Mouse (Mus musculus): ENCODE results near the gene Cd244a. TPM values are rescaled to one million over a fixed set of nuclear protein-coding genes. Genes with fewer than 3 reads are reported as not detected.

The Cd244a gene
- polyA plus RNA-seq, 1 experiment: 0.16 TPM

DNA sequence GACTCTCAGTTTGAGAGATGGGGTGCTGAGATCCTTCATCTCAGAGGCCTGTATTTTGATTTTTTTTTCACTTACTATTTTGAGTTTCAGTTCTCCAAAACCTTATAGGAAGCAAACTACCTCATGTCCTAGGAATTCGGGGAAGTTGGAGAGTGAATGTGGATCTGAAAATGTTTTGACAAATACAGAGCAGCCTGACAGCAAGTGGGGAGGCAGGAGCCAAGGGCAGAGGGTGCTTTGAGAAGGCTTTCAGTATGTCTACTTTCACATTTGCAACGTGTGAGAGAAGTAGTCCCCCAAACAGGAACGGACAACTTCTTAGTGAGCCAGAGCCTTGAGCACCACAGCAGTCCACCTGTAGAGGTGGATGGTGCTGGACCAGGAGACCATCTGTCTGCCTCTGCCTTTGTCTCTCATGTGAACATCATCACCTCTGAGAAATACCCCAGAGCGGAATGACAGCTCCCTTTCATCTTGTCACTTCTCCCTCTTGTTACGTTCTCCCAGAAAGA, 87.5 kb downstream of the Cd244a start:
- no peak for TF ChIP-seq POLR2A (IDR thresholded peaks at IDR 0.05; ENCODE audit: control insufficient read depth, low read depth, low read length)
- no peak for TF ChIP-seq CTCF (IDR thresholded peaks at IDR 0.05; ENCODE audit: control insufficient read depth, insufficient read depth, insufficient replicate concordance, low read depth, low read length)
- Histone ChIP-seq H3K4me1 (ENCODE audit: control insufficient read depth, insufficient read depth, low read length) (no peaks in the 10 kb centered on the region), H3K36me3 (ENCODE audit: control insufficient read depth, insufficient read depth, low read length) (no peaks in the 10 kb centered on the region; the same call in 1 of the 2 replicates), H3K27me3 (ENCODE audit: control insufficient read depth, insufficient read depth, low read length) (no peaks in the 10 kb centered on the region), H3K4me3 (ENCODE audit: control insufficient read depth, low read depth, low read length) (no peak overlapping the region), H3K27ac (ENCODE audit: control insufficient read depth, insufficient read depth, low read depth, low read length) (no peak overlapping the region)

GRCm38 (mm10) chr1:171647716-171648115, 88.7 kb downstream of the Cd244a start:
- Histone ChIP-seq H3K4me1 (ENCODE audit: control insufficient read depth, insufficient read depth, low read length) (peaks cover 2% of the 10 kb centered on the region), H3K36me3 (ENCODE audit: control insufficient read depth, insufficient read depth, low read length) (no peaks in the 10 kb centered on the region; the same call in 1 of the 2 replicates), H3K27ac (ENCODE audit: control insufficient read depth, insufficient read depth, low read depth, low read length) (no peak overlapping the region), H3K4me3 (ENCODE audit: control insufficient read depth, low read depth, low read length) (no peak overlapping the region), H3K27me3 (ENCODE audit: control insufficient read depth, insufficient read depth, low read length) (no peaks in the 10 kb centered on the region)
- no peak for TF ChIP-seq POLR2A (IDR thresholded peaks at IDR 0.05; ENCODE audit: control insufficient read depth, low read depth, low read length)
- no peak for TF ChIP-seq CTCF (IDR thresholded peaks at IDR 0.05; ENCODE audit: control insufficient read depth, insufficient read depth, insufficient replicate concordance, low read depth, low read length)

- no peaks in the 10 kb centered on the region for H3K27me3 ChIP-seq (ENCODE audit: control insufficient read depth, insufficient read depth, low read length)
- peaks cover 3% of the 10 kb centered on the region for H3K4me1 ChIP-seq (ENCODE audit: control insufficient read depth, insufficient read depth, low read length)
- H3K36me3 ChIP-seq (ENCODE audit: control insufficient read depth, insufficient read depth, low read length): no peaks in the 10 kb centered on the region; the same call in 1 of the 2 replicates
- no peak for TF ChIP-seq POLR2A (IDR thresholded peaks at IDR 0.05; ENCODE audit: control insufficient read depth, low read depth, low read length)
- TF ChIP-seq CTCF (IDR thresholded peaks at IDR 0.05; ENCODE audit: control insufficient read depth, insufficient read depth, insufficient replicate concordance, low read depth, low read length): no peak
- H3K27ac ChIP-seq (ENCODE audit: control insufficient read depth, insufficient read depth, low read depth, low read length): no peak overlapping the region
- no peak overlapping the region for H3K4me3 ChIP-seq (ENCODE audit: control insufficient read depth, low read depth, low read length)
These were observed 89.8 kb downstream of the Cd244a start for GRCm38 (mm10) chr1:171648840-171649239.

DNA sequence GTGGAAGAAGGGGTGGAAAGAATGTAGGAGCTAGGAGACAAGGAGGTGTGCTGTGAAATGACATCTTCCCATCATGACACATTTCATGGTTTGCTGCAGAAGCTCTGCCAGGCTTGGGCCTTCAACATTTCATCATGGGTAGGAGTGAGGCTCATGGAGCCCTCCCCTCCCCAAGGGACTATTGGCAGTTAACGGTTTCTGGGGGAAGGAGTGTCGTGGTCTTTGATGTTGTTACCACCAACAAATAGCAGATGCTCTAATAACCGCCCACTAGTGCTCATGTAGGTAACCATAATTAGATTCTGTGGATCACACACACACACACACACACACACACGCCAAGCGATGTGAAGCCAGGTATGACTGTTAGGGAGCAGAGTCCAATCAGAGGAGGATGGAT, 93.7 kb downstream of the Cd244a start, which contains the start of gene Slamf7:
TSS of gene Slamf7 (minus strand) at position 302 of the 400 bp plus-strand sequence.
- TF ChIP-seq CTCF (IDR thresholded peaks at IDR 0.05; ENCODE audit: control insufficient read depth, insufficient read depth, insufficient replicate concordance, low read depth, low read length) (no peak), POLR2A (IDR thresholded peaks at IDR 0.05; ENCODE audit: control insufficient read depth, low read depth, low read length) (no peak; the same call in 1 of the 2 replicates)
- Histone ChIP-seq H3K4me1 (ENCODE audit: control insufficient read depth, insufficient read depth, low read length) (peaks cover 3% of the 10 kb centered on the region), H3K27me3 (ENCODE audit: control insufficient read depth, insufficient read depth, low read length) (no peaks in the 10 kb centered on the region)

GRCm38 (mm10) chr1:171658561-171658991, 99.6 kb downstream of the Cd244a start:
- H3K27ac ChIP-seq (ENCODE audit: control insufficient read depth, insufficient read depth, low read depth, low read length): no peak overlapping the region
- TF ChIP-seq POLR2A (IDR thresholded peaks at IDR 0.05; ENCODE audit: control insufficient read depth, low read depth, low read length) (no peak), CTCF (IDR thresholded peaks at IDR 0.05; ENCODE audit: control insufficient read depth, insufficient read depth, insufficient replicate concordance, low read depth, low read length) (no peak)
- no peaks in the 10 kb centered on the region for H3K27me3 ChIP-seq (ENCODE audit: control insufficient read depth, insufficient read depth, low read length)
- H3K36me3 ChIP-seq (ENCODE audit: control insufficient read depth, insufficient read depth, low read length): no peaks in the 10 kb centered on the region
- no peaks in the 10 kb centered on the region for H3K4me1 ChIP-seq (ENCODE audit: control insufficient read depth, insufficient read depth, low read length)
- H3K4me3 ChIP-seq (ENCODE audit: control insufficient read depth, low read depth, low read length): no peak overlapping the region

More for the DNA sequence above, 93.7 kb downstream of the Cd244a start, which contains the start of gene Slamf7:
- Histone ChIP-seq H3K36me3 (ENCODE audit: control insufficient read depth, insufficient read depth, low read length) (no peaks in the 10 kb centered on the region; the same call in 1 of the 2 replicates), H3K4me3 (ENCODE audit: control insufficient read depth, low read depth, low read length) (peak within 1 kb of the TSS; percentile 76), H3K27ac (ENCODE audit: control insufficient read depth, insufficient read depth, low read depth, low read length) (peak within 1 kb of the TSS; percentile 69; the same call in 1 of the 2 replicates)

Other genes with a start within 250 kb of the Cd244a start
- gene Dedd, start 230.0 kb upstream of the Cd244a start, polyA plus RNA-seq (2012; rRNA removed): 158 and 176 TPM in 2 replicates
- gene Nit1, start 213.5 kb upstream of the Cd244a start, polyA plus RNA-seq (2012; rRNA removed): 74.2 and 82.8 TPM in 2 replicates
- gene Pfdn2, start 213.5 kb upstream of the Cd244a start, polyA plus RNA-seq (2012; rRNA removed): 23.9 and 25.8 TPM in 2 replicates
- 10.6 and 10.9 TPM in 2 replicates for gene Klhdc9, start 198.4 kb upstream of the Cd244a start, polyA plus RNA-seq (2012; rRNA removed)
- 6.5 and 8.5 TPM in 2 replicates for gene Nectin4, start 189.1 kb upstream of the Cd244a start, polyA plus RNA-seq (2012; rRNA removed)
- gene Arhgap30, start 170.2 kb upstream of the Cd244a start, polyA plus RNA-seq (2012; rRNA removed): 8.0 and 11.5 TPM in 2 replicates
- gene Usf1, start 147.9 kb upstream of the Cd244a start, polyA plus RNA-seq (2012; rRNA removed): 24.4 and 28.8 TPM in 2 replicates
- gene Tstd1, start 140.3 kb upstream of the Cd244a start, polyA plus RNA-seq (2012; rRNA removed): 0.82 and 1.4 TPM in 2 replicates
- 20.2 and 28.6 TPM in 2 replicates for gene F11r, start 121.7 kb upstream of the Cd244a start, polyA plus RNA-seq (2012; rRNA removed)
- gene Alyref2, start 55.7 kb upstream of the Cd244a start, polyA plus RNA-seq (2012; rRNA removed): 2.2 TPM in 2 replicates
- gene Itln1, start 23.9 kb upstream of the Cd244a start, polyA plus RNA-seq (2012; rRNA removed): 0.47 and 0.59 TPM in 2 replicates
- 0.81 and 0.84 TPM in 2 replicates for gene Ly9, start 48.2 kb downstream of the Cd244a start, polyA plus RNA-seq (2012; rRNA removed)
- gene Slamf7, start 93.8 kb downstream of the Cd244a start, polyA plus RNA-seq (2012; rRNA removed): 16.0 and 19.5 TPM in 2 replicates
- gene Cd48, start 122.8 kb downstream of the Cd244a start, polyA plus RNA-seq (2012; rRNA removed): 1.2 and 1.9 TPM in 2 replicates
- 0.46 and 0.62 TPM in 2 replicates for gene Slamf1, start 207.9 kb downstream of the Cd244a start, polyA plus RNA-seq (2012; rRNA removed)